Mouse (Mus musculus): Measurements from ENCODE around the gene Rnf208. TPM values are rescaled to one million over a fixed set of nuclear protein-coding genes. Genes with fewer than 3 reads are reported as not detected.

The Rnf208 gene
- polyA plus RNA-seq, 1 experiment from 2014 or later, result 7.7 TPM

DNA sequence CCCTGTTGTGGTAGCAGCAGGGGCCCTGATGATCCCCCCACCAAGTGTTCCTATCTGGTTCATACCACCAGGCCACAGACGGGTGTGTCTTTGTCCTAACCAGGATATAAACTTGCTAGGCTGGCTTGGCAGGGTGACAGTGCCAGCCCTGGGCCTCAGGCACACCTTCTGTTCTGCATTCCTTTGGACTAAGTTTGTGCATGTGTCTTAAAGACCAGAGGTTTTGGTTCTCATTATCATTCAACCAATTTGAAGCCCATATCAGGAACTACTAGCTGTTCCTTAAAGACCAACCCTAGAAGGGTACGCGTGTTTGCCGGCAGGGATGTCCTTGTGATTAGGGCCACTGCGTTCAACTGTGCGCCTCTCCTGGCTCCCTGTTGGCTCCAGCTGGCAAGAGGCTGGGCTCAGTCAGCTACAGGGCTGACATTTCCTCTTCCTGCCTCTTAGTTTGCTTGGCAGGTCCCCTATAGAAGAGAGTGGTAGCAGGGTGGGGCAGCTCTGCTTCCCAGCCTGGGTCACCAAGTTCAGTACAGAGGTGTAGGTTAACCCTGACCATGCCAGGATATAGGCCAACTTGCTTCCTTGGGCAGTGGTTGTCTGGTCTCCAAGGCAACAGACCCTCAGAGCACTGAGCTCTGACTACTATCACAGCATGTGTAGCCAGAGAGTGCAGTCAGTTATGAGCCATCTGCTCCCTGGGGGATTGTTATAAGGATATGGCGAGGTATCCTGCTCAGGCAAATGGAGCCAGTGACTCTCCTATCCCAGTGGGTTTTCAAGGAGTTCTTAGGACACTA is 45.0 kb downstream of the Rnf208 start:
- H3K4me2 ChIP-seq, result peak overlapping the region; percentile 11; the same call in 1 of the 2 replicates
- peaks cover 21% of the 10 kb centered on the region for H3K36me3 ChIP-seq (ENCODE audit: control insufficient read depth, insufficient read depth, low read length)
- DNase-seq (ENCODE audit: low spot score) (no peak), ATAC-seq (replicated peaks; ENCODE audit: low FRiP score) (peak; percentile 51; the same call in 1 of the 2 replicates)
- no peaks in the 10 kb centered on the region for H3K9me3 ChIP-seq (ENCODE audit: control insufficient read depth, low read length)
- H3K4me1 ChIP-seq (replicated peaks; ENCODE audit: control insufficient read depth, insufficient read depth, low read length), result peaks cover 20% of the 10 kb centered on the region
- WGBS, result 41% methylated on average over 7 of the region's 7 CpGs
- peaks cover 45% of the 10 kb centered on the region for H3K27me3 ChIP-seq (replicated peaks; ENCODE audit: control insufficient read depth, insufficient read depth, low read length)
- no peak overlapping the region for H3K9ac ChIP-seq (ENCODE audit: low read depth, low read length)
- no peak overlapping the region for H3K4me3 ChIP-seq (ENCODE audit: low read depth, low read length)
- no peak overlapping the region for H3K27ac ChIP-seq (ENCODE audit: low read depth, low read length)

DNA sequence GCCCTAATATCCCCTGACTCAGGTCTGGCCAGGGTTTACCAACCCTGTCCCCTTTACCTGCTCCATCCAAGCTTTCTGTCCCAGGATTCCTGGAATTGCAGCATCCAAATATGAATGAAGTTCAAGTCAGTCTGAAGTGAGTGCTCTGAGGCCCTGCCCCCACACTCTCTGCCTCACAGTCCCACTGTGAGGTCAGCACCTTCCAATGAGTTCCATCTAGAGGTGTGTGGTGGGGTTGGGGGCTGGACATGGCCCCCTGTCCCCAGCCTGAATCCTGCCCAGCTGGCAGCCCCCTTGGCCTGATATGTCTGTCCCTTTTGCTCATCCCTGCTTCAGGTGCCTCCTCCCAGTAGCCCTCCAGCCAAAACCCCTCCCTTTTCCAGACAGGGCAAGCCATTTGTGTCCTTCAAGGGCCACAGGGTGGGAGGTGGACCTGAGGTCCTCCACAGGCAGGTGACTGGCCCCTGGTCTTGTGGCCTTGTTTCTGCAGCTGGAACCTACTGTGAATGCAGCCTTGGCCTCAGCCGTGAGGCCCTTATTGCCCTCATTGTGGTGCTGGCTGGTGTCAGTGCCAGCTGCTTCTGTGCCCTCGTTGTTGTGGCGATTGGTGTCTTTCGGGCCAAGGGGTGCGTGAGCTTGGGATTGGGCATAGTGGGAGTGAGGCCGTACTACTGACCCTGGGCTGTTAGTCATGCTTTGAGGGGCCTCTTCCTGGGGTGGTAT is 46.0 kb downstream of the Rnf208 start, which contains the start of gene Tmem210:
Gene Tmem210, plus strand, starts transcription at position 219 of the 723 bp plus-strand sequence.
- peaks cover 55% of the 10 kb centered on the region for H3K27me3 ChIP-seq (replicated peaks; ENCODE audit: control insufficient read depth, insufficient read depth, low read length)
- peaks cover 19% of the 10 kb centered on the region for H3K36me3 ChIP-seq (ENCODE audit: control insufficient read depth, insufficient read depth, low read length)
- H3K27ac ChIP-seq (ENCODE audit: low read depth, low read length), result no peak within 1 kb of the TSS
- no peak within 1 kb of the TSS for H3K4me3 ChIP-seq (ENCODE audit: low read depth, low read length)
- H3K9ac ChIP-seq (ENCODE audit: low read depth, low read length), result no peak within 1 kb of the TSS
- ATAC-seq (replicated peaks; ENCODE audit: low FRiP score) (no peak), DNase-seq (ENCODE audit: low spot score) (no peak)
- 81% methylated on average over 6 of the region's 6 CpGs for WGBS
- peaks cover 28% of the 10 kb centered on the region for H3K4me1 ChIP-seq (replicated peaks; ENCODE audit: control insufficient read depth, insufficient read depth, low read length)
- H3K9me3 ChIP-seq (ENCODE audit: control insufficient read depth, low read length), result no peaks in the 10 kb centered on the region
- H3K4me2 ChIP-seq, result no peak within 1 kb of the TSS

DNA sequence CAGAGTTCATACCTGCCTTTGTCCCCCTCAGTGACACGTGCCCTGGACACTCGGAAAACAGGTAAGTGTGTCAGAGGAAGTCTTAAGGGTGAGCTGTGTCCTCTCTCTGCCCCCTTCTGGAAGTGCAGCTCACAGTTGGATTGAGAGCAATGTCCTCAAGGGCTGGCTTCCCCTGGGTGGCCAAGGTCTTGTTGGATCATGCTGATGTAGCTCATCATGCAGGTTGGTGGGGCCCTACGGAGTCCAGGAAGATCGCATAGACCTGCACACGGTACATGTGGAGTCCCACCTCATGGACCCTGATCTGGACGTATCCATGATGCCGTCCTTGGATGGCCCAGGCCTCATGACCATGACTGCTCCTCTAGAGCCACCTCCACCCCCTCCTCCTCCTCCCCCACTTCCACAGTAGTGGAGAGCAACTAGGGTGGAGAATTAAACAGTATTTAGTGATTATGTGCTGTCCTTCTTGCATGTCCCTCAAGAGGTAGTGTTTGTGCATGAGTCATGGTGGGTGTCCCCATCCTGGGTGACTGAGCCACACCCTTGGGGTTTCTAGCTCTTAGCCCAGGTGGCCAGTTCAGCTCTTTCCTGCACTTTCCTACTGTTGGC is 46.8 kb downstream of the Rnf208 start:
- H3K4me2 ChIP-seq, result no peak overlapping the region
- H3K36me3 ChIP-seq (ENCODE audit: control insufficient read depth, insufficient read depth, low read length), result peaks cover 15% of the 10 kb centered on the region
- H3K27me3 ChIP-seq (replicated peaks; ENCODE audit: control insufficient read depth, insufficient read depth, low read length), result peaks cover 62% of the 10 kb centered on the region
- no peak overlapping the region for H3K27ac ChIP-seq (ENCODE audit: low read depth, low read length)
- no peak overlapping the region for H3K9ac ChIP-seq (ENCODE audit: low read depth, low read length)
- ATAC-seq (replicated peaks; ENCODE audit: low FRiP score), result no peak
- no peak for DNase-seq (ENCODE audit: low spot score)
- no peaks in the 10 kb centered on the region for H3K9me3 ChIP-seq (ENCODE audit: control insufficient read depth, low read length)
- 74% methylated on average over 7 of the region's 7 CpGs for WGBS
- H3K4me1 ChIP-seq (replicated peaks; ENCODE audit: control insufficient read depth, insufficient read depth, low read length), result peaks cover 28% of the 10 kb centered on the region
- H3K4me3 ChIP-seq (ENCODE audit: low read depth, low read length), result no peak overlapping the region

DNA sequence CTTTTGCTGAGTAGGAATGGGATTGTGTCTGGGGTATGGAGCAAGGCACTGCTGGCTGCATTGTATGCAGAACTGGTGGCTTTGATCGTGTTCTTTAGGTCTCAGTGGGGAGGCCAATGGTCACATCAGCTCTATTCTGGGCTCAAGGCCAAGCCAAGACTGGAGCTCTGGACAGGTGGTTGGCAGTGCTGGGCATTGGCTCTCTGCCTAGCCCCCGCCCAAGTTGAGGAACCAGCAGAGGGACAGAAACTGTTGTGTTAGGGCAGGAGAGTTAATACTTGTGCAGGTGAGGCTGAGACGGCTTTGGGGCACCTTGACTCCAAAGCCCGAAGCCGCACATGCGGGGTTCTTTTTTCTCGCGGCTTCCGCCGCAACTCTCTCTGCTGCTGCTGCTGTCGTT is 47.6 kb downstream of the Rnf208 start, which contains the start of gene Lrrc26:
Gene Lrrc26, plus strand, starts transcription at position 265 of the 400 bp plus-strand sequence.
- Histone ChIP-seq H3K27ac (ENCODE audit: low read depth, low read length) (no peak within 1 kb of the TSS), H3K4me2 (peak within 1 kb of the TSS; percentile 20; the same call in 1 of the 2 replicates), H3K4me3 (ENCODE audit: low read depth, low read length) (peak within 1 kb of the TSS; percentile 20; the same call in 1 of the 2 replicates), H3K36me3 (ENCODE audit: control insufficient read depth, insufficient read depth, low read length) (peaks cover 9% of the 10 kb centered on the region), H3K9ac (ENCODE audit: low read depth, low read length) (no peak within 1 kb of the TSS), H3K9me3 (ENCODE audit: control insufficient read depth, low read length) (no peaks in the 10 kb centered on the region), H3K27me3 (replicated peaks; ENCODE audit: control insufficient read depth, insufficient read depth, low read length) (peaks cover 69% of the 10 kb centered on the region), H3K4me1 (replicated peaks; ENCODE audit: control insufficient read depth, insufficient read depth, low read length) (peaks cover 28% of the 10 kb centered on the region)
- no peak for DNase-seq (ENCODE audit: low spot score)
- WGBS, result 13% methylated on average over 11 of the region's 11 CpGs
- ATAC-seq (replicated peaks; ENCODE audit: low FRiP score), result no peak

DNA sequence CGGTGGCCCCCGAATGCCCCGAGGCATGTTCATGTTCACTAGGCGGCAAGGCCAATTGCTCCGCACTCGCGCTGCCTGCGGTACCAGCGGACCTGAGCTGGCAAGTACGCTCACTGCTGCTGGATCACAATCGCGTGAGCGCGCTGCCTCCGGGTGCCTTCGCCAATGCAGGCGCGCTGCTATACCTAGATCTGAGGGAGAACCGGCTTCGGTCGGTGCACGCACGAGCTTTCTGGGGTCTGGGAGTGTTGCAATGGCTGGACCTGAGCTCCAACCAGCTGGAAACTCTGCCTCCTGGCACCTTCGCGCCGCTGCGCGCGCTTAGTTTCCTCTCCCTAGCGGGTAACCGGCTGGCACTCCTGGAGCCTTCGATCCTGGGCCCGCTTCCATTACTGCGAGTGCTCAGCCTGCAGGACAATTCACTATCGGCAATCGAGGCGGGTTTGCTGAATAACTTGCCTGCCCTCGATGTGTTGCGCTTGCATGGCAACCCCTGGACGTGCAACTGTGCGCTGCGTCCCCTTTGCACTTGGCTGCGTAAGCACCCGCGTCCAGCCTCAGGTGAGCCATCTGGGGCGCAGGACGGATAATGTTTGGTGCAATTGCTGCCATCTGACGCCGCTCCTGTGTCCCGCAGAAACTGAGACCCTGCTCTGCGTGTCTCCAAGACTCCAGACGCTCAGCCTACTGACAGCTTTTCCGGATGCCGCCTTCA is 48.2 kb downstream of the Rnf208 start:
- H3K4me2 ChIP-seq, result peak overlapping the region; percentile 20; the same call in 1 of the 2 replicates
- 4% methylated on average over 54 of the region's 54 CpGs for WGBS
- peaks cover 75% of the 10 kb centered on the region for H3K27me3 ChIP-seq (replicated peaks; ENCODE audit: control insufficient read depth, insufficient read depth, low read length)
- peaks cover 28% of the 10 kb centered on the region for H3K4me1 ChIP-seq (replicated peaks; ENCODE audit: control insufficient read depth, insufficient read depth, low read length)
- no peak for ATAC-seq (replicated peaks; ENCODE audit: low FRiP score)
- DNase-seq (ENCODE audit: low spot score), result no peak
- peak overlapping the region; percentile 20; the same call in 1 of the 2 replicates for H3K4me3 ChIP-seq (ENCODE audit: low read depth, low read length)
- no peak overlapping the region for H3K27ac ChIP-seq (ENCODE audit: low read depth, low read length)
- H3K36me3 ChIP-seq (ENCODE audit: control insufficient read depth, insufficient read depth, low read length), result peaks cover 4% of the 10 kb centered on the region; the same call in 1 of the 2 replicates
- H3K9me3 ChIP-seq (ENCODE audit: control insufficient read depth, low read length), result no peaks in the 10 kb centered on the region
- no peak overlapping the region for H3K9ac ChIP-seq (ENCODE audit: low read depth, low read length)

DNA sequence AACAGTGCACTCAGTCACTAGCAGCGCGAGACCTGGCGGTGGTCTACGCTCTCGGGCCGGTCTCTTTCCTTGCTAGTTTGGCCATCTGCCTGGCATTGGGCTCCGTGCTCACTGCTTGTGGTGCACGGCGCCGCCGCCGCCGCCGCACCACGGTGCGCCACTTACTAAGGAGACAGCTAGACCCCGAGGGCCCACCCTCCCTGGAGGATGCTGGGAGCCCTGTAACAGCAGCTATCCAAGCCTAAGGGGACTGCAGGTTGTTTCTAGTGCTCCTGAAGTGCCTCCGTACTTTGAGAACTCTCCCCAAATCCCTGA is 48.7 kb downstream of the Rnf208 start:
- Histone ChIP-seq H3K9me3 (ENCODE audit: control insufficient read depth, low read length) (no peaks in the 10 kb centered on the region), H3K4me1 (replicated peaks; ENCODE audit: control insufficient read depth, insufficient read depth, low read length) (peaks cover 28% of the 10 kb centered on the region), H3K4me2 (0 out of 2 replicates have a peak overlapping the region, but pooled peaks have one; percentile 14), H3K36me3 (ENCODE audit: control insufficient read depth, insufficient read depth, low read length) (no peaks in the 10 kb centered on the region), H3K27me3 (replicated peaks; ENCODE audit: control insufficient read depth, insufficient read depth, low read length) (peaks cover 79% of the 10 kb centered on the region), H3K27ac (ENCODE audit: low read depth, low read length) (no peak overlapping the region), H3K9ac (ENCODE audit: low read depth, low read length) (no peak overlapping the region), H3K4me3 (ENCODE audit: low read depth, low read length) (peak overlapping the region; percentile 20; the same call in 1 of the 2 replicates)
- ATAC-seq (replicated peaks; ENCODE audit: low FRiP score) (no peak), DNase-seq (ENCODE audit: low spot score) (no peak)
- WGBS, result 2% methylated on average over 18 of the region's 18 CpGs

DNA sequence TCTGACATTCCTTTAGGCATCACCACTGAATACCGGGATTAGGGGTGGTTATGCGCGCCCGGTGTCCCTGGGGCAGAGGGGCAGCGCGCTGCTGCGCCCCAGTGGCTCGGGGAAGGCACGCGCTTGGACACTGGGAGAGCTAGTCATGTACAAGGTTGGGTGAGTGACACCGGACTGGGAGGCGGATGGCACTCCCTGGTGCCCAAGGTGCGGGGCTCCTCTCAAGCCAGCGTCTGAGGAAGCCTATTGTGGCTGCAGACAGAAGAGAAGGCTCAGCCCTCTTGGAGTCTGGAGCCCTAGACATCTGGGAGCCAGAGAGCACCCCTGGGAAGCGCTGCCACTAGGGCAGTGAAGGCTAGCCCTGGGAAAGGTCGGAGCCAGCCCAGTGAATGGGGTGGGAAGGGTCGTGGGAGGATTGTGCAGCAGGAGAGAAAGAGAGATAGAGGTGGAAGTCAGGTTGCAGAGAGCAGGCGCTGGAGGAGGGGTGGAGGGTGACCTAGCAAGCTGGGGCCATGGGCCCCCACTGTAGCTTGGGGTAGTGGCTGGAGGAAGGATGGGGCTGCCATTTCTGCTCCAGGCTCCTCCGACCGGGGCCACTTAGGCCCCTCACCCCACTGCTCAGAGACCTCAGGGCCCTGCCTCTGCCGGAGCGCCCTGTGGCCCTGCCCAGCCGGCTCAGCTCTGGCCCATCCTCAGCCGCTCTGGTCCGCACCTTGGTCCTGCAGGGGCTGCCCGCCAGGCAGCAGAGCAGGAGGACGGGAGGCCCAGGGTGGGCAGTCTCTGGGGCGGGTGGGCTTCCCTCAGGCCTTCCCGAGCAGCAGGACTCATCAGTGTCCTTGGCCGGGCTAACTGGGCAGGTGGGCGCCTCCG is 49.4 kb downstream of the Rnf208 start:
- Histone ChIP-seq H3K27me3 (replicated peaks; ENCODE audit: control insufficient read depth, insufficient read depth, low read length) (peaks cover 85% of the 10 kb centered on the region), H3K4me2 (peak overlapping the region; percentile 57), H3K9ac (ENCODE audit: low read depth, low read length) (no peak overlapping the region), H3K36me3 (ENCODE audit: control insufficient read depth, insufficient read depth, low read length) (no peaks in the 10 kb centered on the region), H3K4me3 (ENCODE audit: low read depth, low read length) (peak overlapping the region; percentile 35; the same call in 1 of the 2 replicates), H3K27ac (ENCODE audit: low read depth, low read length) (no peak overlapping the region), H3K9me3 (ENCODE audit: control insufficient read depth, low read length) (no peaks in the 10 kb centered on the region), H3K4me1 (replicated peaks; ENCODE audit: control insufficient read depth, insufficient read depth, low read length) (peaks cover 23% of the 10 kb centered on the region)
- DNase-seq (ENCODE audit: low spot score) (no peak), ATAC-seq (replicated peaks; ENCODE audit: low FRiP score) (no peak)
- WGBS, result 13% methylated on average over 32 of the region's 32 CpGs
